Mouse (Mus musculus): ENCODE results near the gene Enc1. TPM values are rescaled to one million over a fixed set of nuclear protein-coding genes. Genes with fewer than 3 reads are reported as not detected.

Enc1 gene
- total RNA-seq (2023) = 1 to 10 TPM; 1.6 to 2.0 TPM

DNA sequence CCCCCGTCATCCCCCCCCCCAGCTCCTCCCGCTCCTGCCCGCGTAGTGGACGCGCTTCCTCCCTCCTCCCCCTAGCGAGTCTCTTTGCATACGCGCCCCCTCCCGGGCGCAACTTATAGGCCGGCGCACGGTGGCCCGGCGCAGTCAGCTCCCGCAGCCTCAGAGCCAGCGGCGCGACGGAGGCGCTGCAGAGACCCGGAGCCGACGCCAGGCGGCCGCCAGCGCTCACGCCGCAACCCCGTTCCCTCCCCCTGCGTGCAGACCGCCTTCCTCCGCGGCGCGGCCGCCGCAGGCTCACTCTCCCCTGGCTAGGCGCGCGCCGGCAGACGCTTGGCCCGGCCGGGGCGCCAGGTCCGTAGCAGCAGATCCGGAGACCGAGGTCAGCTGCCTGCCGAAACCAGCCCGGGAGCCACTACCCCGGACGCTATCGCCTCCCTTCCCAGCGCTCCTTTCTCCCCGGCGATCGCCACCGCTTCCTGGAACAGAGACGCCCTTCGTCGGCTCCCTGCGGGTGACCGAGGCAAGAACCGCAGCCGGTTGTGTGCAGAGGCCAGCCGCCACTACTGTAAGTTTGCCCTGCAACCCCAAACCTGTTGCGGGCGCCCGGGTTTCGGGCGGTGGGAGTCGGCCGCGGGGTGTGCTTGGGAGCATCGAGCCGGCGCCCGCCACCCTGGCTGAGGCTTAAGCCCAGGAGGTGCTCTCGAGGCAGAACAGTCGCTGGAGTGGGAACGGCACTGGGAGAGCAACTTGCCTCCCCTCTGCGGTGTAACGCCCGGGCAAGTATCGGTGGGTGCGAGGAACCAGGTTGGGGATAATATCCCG, at the start of gene Enc1:
Enc1 (plus strand) TSS at position 141 of the 822 bp plus-strand sequence.

DNA sequence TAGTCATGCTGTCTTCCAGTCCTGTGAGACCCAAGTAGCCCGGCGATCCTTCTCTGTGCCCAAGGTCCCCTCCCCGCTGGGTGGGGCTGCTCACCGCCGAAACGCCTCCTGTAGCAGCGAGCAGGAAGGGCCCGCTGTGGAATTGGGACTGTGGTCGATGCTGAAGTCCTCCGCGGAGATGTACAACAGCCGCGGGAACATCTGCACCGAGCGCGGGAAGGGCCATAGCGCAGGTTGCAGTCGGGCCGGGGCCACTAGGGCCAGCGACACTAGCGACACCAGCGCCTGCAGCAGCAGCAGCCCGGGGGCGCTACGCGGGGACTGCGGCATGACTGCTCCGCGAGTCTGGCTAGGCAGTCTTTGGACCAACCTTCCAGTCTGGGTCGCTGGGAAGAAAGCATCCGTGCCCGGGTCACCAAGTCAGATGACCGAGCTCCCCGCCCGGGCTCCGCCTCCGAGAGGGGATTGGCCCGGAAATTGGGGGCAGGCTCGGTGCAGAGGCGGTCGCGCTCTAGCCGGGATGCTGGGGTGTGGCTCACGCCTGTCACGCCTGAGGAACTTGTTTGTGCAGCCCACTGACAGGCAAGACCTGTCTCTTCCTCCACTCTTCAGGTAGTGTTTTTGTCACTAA, 42.9 kb upstream of the Enc1 start, which contains the start of gene Hexb:
Hexb (minus strand) TSS at position 426 of the 631 bp plus-strand sequence.

Other genes with a start within 250 kb of the Enc1 start
- not detected for gene 1700029F12Rik, start 206.7 kb upstream of the Enc1 start, total RNA-seq (2023)
- not detected for gene Fam169a, start 173.8 kb upstream of the Enc1 start, total RNA-seq (2023)
- gene Gm6169, start 141.9 kb upstream of the Enc1 start, total RNA-seq (2023) = 100 to 1,000 TPM in 1 of 2 experiments, 1 to 10 TPM in 1; 2.4 to 133 TPM
- 10 to 100 TPM; 12.5 to 14.8 TPM for gene Gfm2, start 103.2 kb upstream of the Enc1 start, total RNA-seq (2023)
- 10 to 100 TPM; 50.1 to 64.4 TPM for gene Nsa2, start 103.2 kb upstream of the Enc1 start, total RNA-seq (2023)
- gene Hexb, start 42.7 kb upstream of the Enc1 start, total RNA-seq (2023) = 10 to 100 TPM; 55.2 to 56.1 TPM

Measured in neutrophil, adult 59 days (primary cell).